ENCODE assay signal across 19 mouse cellular contexts in genomic region chr1:55410670-55411069, GRCm38 (mm10). TPM values are rescaled to one million over a fixed set of nuclear protein-coding genes. Genes with fewer than 3 reads are reported as not detected.
DNase-seq lines count a peak whose midpoint lies in the region; TF ChIP-seq lines count a peak whose summit lies in the region.
"Had no signal": no experiment of that assay in that cellular context is flagged by ENCODE, and none has a peak within 500 bp of the region (broad histone marks: within the 10 kb centered on the region; RNA-seq: fewer than 3 reads in every experiment).

No protein-coding gene starts in this region.

- H3K9ac ChIP-seq in CH12.LX (ENCODE audit: insufficient read depth, low read depth), result no peak overlapping the region
- H3K9ac ChIP-seq: embryonic facial prominence, embryonic 15.5 days; heart, embryonic 12.5 days; hindbrain, embryonic 14.5 days had no signal

- DNase-seq in 3T3-L1 (ENCODE audit: low read depth, low spot score) (peak; percentile 56), CH12.LX (ENCODE audit: extremely low read depth) (peak; percentile 40)
- DNase-seq in layer of hippocampus, adult 8-10 months (ENCODE audit: low spot score in 2 of 2), result no peak
- no peak for DNase-seq in gastrocnemius, adult 8-10 months (ENCODE audit: low spot score in 2 of 2)
- DNase-seq in gastrocnemius, postnatal 36 days, result no peak
- DNase-seq: adrenal gland, adult 2 months; adrenal gland, postnatal 25 days; cerebellum, adult 2 months; cerebellum, postnatal 10 days; gastrocnemius, adult 2 months had no signal

- in situ Hi-C loops in CH12.LX (cut with MboI; ENCODE audit: low pct_ligation_motif_present, low pct_unique_long_range_greater_than_20kb, low sequenced_read_pairs), result loop anchor here (25.0 kb wide), 1 partner anchor 452 kb away; no protein-coding TSS in a partner anchor

- intact Hi-C loops in gastrocnemius, postnatal 36 days (cut with DNase I), result no loop called here

- TF ChIP-seq CTCF in C2C12 (IDR thresholded peaks at IDR 0.05; ENCODE audit: control insufficient read depth, insufficient read depth, insufficient read length) (no peak), CH12.LX (conservative IDR thresholded peaks at IDR 0.05 in 1 of 2, IDR thresholded peaks at IDR 0.05 in 1 of 2; ENCODE audit: low read depth in 2 of 2, low read length in 2 of 2) (no peak)

- no peak for TF ChIP-seq POLR2A in CH12.LX (IDR thresholded peaks at IDR 0.05; ENCODE audit: low read depth, low read length)

- no peak overlapping the region for H3K4me2 ChIP-seq in CH12.LX (ENCODE audit: insufficient read depth, low read depth, poor library complexity, severe bottlenecking)
- H3K4me2 ChIP-seq: embryonic facial prominence, embryonic 15.5 days; heart, embryonic 12.5 days; hindbrain, embryonic 14.5 days had no signal

- no peaks in the 10 kb centered on the region for H3K9me3 ChIP-seq in CH12.LX (replicated peaks; ENCODE audit: low read length)
- H3K9me3 ChIP-seq: embryonic facial prominence, embryonic 15.5 days; forebrain, embryonic 10.5 days; heart, embryonic 12.5 days; hindbrain, embryonic 10.5 days had no signal

- dilution Hi-C loops in CH12.LX (cut with MboI; ENCODE audit: extremely low pct_ligation_motif_present, extremely low pct_unique_long_range_greater_than_20kb, low sequenced_read_pairs), result no loop called here

- no peak overlapping the region for H3ac ChIP-seq in C2C12 (ENCODE audit: control insufficient read depth, insufficient read length, low read depth)

- H3K27me3 ChIP-seq in C2C12 (ENCODE audit: control insufficient read depth, insufficient read depth, insufficient read length), result no peaks in the 10 kb centered on the region
- H3K27me3 ChIP-seq in CH12.LX (replicated peaks), result peaks cover 5% of the 10 kb centered on the region
- H3K27me3 ChIP-seq: heart, embryonic 12.5 days had no signal

- H3K36me3 ChIP-seq in C2C12 (ENCODE audit: control insufficient read depth, insufficient read depth), result no peaks in the 10 kb centered on the region
- no peaks in the 10 kb centered on the region for H3K36me3 ChIP-seq in CH12.LX (replicated peaks in 1 of 2; ENCODE audit: control insufficient read depth in 1 of 2, insufficient read depth in 1 of 2, low read length in 1 of 2)
- H3K36me3 ChIP-seq: embryonic facial prominence, embryonic 15.5 days; forebrain, embryonic 10.5 days; heart, embryonic 12.5 days; hindbrain, embryonic 10.5 days had no signal

- H3K79me2 ChIP-seq in C2C12 (ENCODE audit: control insufficient read depth, insufficient read depth), result no peaks in the 10 kb centered on the region
- no peaks in the 10 kb centered on the region for H3K79me2 ChIP-seq in CH12.LX (replicated peaks; ENCODE audit: control insufficient read depth, extremely low read depth, insufficient read depth, poor library complexity, severe bottlenecking)

- no peaks in the 10 kb centered on the region for H3K79me3 ChIP-seq in C2C12 (ENCODE audit: low read depth)

- peaks cover 3 to 4% of the 10 kb centered on the region in 2 experiments; a peak in 1 of 4 replicates for H3K4me1 ChIP-seq in CH12.LX (ENCODE audit: control insufficient read depth in 1 of 2, insufficient read depth in 2 of 2)
- H3K4me1 ChIP-seq: heart, embryonic 12.5 days had no signal

- no peak overlapping the region for H3K27ac ChIP-seq in CH12.LX (ENCODE audit: insufficient read depth, low read depth)
- H3K27ac ChIP-seq: embryonic facial prominence, embryonic 15.5 days; forebrain, embryonic 10.5 days; gastrocnemius, adult 2 months; hindbrain, embryonic 10.5 days; hindbrain, embryonic 14.5 days had no signal

- H3K4me3 ChIP-seq in C2C12 (ENCODE audit: insufficient read depth, poor library complexity, severe bottlenecking), result no peak overlapping the region
- no peak overlapping the region for H3K4me3 ChIP-seq in CH12.LX (replicated peaks in 1 of 3; ENCODE audit: low read depth in 2 of 3, low read length in 2 of 3, poor library complexity in 1 of 3)
- H3K4me3 ChIP-seq: embryonic facial prominence, embryonic 15.5 days; erythroblast, embryonic 14.5 days; forebrain, embryonic 10.5 days; gastrocnemius, adult 2 months; heart, embryonic 12.5 days; hindbrain, embryonic 10.5 days had no signal

- TF ChIP-seq EP300 in CH12.LX (IDR thresholded peaks at IDR 0.05; ENCODE audit: low read length), result 0 out of 2 replicates have a peak, but pooled peaks have one; percentile 25

- TF ChIP-seq RAD21 in CH12.LX (IDR thresholded peaks at IDR 0.05; ENCODE audit: low read depth, low read length), result no peak

TF ChIP-seq in C2C12, 6 proteins besides CTCF, POLR2A, EP300 and RAD21:
- TF ChIP-seq MAX (IDR thresholded peaks at IDR 0.05) (peak; percentile 66), CEBPB (IDR thresholded peaks at IDR 0.05; ENCODE audit: low read depth) (no peak), MYOD1 (IDR thresholded peaks at IDR 0.05; ENCODE audit: control insufficient read depth, insufficient read length, low read depth) (no peak), USF1 (IDR thresholded peaks at IDR 0.05; ENCODE audit: low read depth) (no peak), FOSL1 (IDR thresholded peaks at IDR 0.05; ENCODE audit: insufficient read depth, low read length, poor library complexity, severe bottlenecking) (peak; percentile 85), MYOG (IDR thresholded peaks at IDR 0.05; ENCODE audit: control insufficient read depth, extremely low read depth, insufficient read length) (no peak)

TF ChIP-seq in CH12.LX, 34 proteins besides CTCF, POLR2A, EP300 and RAD21:
- TF ChIP-seq ETS1 (conservative IDR thresholded peaks at IDR 0.05; ENCODE audit: low read depth, low read length), result peak; percentile 30; the same call in 1 of the 2 replicates
- TF ChIP-seq IRF4 (IDR thresholded peaks at IDR 0.05; ENCODE audit: low read depth, low read length), result peak; percentile 62
- TF ChIP-seq MAFK (IDR thresholded peaks at IDR 0.05; ENCODE audit: insufficient replicate concordance, low read length), result peak; percentile 40; the same call in 1 of the 2 replicates
- TF ChIP-seq NELFE (IDR thresholded peaks at IDR 0.05; ENCODE audit: low read depth, low read length), result no peak
- no peak for TF ChIP-seq NRF1 (IDR thresholded peaks at IDR 0.05; ENCODE audit: low read depth, low read length)
- peak; percentile 63; the same call in 1 of the 2 replicates for TF ChIP-seq JUND (conservative IDR thresholded peaks at IDR 0.05; ENCODE audit: low read depth, low read length)
- peak; percentile 45; the same call in 1 of the 2 replicates for TF ChIP-seq JUN (IDR thresholded peaks at IDR 0.05; ENCODE audit: insufficient read depth, low read depth, low read length)
- TF ChIP-seq BHLHE40 (IDR thresholded peaks at IDR 0.05; ENCODE audit: low read depth, low read length), result 0 out of 2 replicates have a peak, but pooled peaks have one; percentile 28

RNA-seq across cellular contexts. Expression of gene Plcl1, which starts 4.9 kb away (rescaled TPM):
- polyA plus RNA-seq in C2C12 (2012; fragmentation: generic; extraction: Trizol) (0.89 TPM), CH12.LX (2012; ENCODE audit: insufficient read length, low read depth) (0.04 and 0.41 TPM in 2 replicates)
- total RNA-seq in CH12.LX (2012; rRNA removed) (under 0.01 and 0.13 TPM in 2 replicates), CH12.LX (2014; rRNA removed) (0.07 and 0.08 TPM in 2 replicates)
- total RNA-seq in layer of hippocampus, adult 8-10 months (2022), result 10 to 100 TPM; 28.0 to 32.5 (median 29.5) TPM
- 1 to 10 TPM; 3.4 to 4.5 (median 4.3) TPM for total RNA-seq in gastrocnemius, adult 8-10 months (2022)
- total RNA-seq in gastrocnemius, postnatal 36 days (2021), result 1 to 10 TPM; 2.9 to 4.1 TPM
- polyA plus RNA-seq: erythroblast, embryonic 14.5 days had no signal

RNA-seq across cellular contexts. Expression of gene Boll, which starts 47.4 kb away (rescaled TPM):
- polyA plus RNA-seq in C2C12 (2012; fragmentation: generic; extraction: Trizol), result not detected
- not detected in 2 replicates for total RNA-seq in CH12.LX (2012; rRNA removed)
- not detected in 2 replicates for total RNA-seq in CH12.LX (2014; rRNA removed)
- polyA plus RNA-seq in CH12.LX (2012; ENCODE audit: insufficient read length, low read depth), result not detected in 2 replicates
- under 1 TPM in 3 of 4 experiments, not detected in 1; 0.45 to 0.77 (median 0.75) TPM for total RNA-seq in layer of hippocampus, adult 8-10 months (2022)
- not detected for total RNA-seq in gastrocnemius, adult 8-10 months (2022)
- total RNA-seq in gastrocnemius, postnatal 36 days (2021), result not detected
- total RNA-seq: adrenal gland, adult 2 months; gastrocnemius, adult 2 months; heart, adult 8-10 months; heart, postnatal 25 days had no signal
- polyA plus RNA-seq: adrenal gland, adult 2 months; cerebellum, adult 2 months; erythroblast, embryonic 14.5 days had no signal

Comparison
In these comparisons a context has a peak if more than half of its experiments do, and no peak if none do; other contexts are left out.
1. DNase-seq: peak in 3T3-L1 (single experiment) and CH12.LX (single experiment); none in layer of hippocampus, adult 8-10 months (0 of 2), gastrocnemius, adult 8-10 months (0 of 2) and gastrocnemius, postnatal 36 days (0 of 2).
2. RNA of gene Plcl1, which starts 4.9 kb away (total RNA-seq): 28.0 to 32.5 TPM in layer of hippocampus, adult 8-10 months; 3.4 to 4.5 TPM in gastrocnemius, adult 8-10 months, 2.9 to 4.1 TPM in gastrocnemius, postnatal 36 days and under 0.01 to 0.13 TPM in CH12.LX; every median in the first group is over 4 times any median in the second.